20 mouse cellular contexts compared by ENCODE assay signal in genomic region chr11:107117789-107118188, GRCm38 (mm10). TPM values are rescaled to one million over a fixed set of nuclear protein-coding genes. Genes with fewer than 3 reads are reported as not detected.
DNase-seq lines count a peak whose midpoint lies in the region; ATAC-seq and TF ChIP-seq lines count a peak whose summit lies in the region.
"Had no signal": no experiment of that assay in that cellular context is flagged by ENCODE, and none has a peak within 500 bp of the region (broad histone marks: within the 10 kb centered on the region; RNA-seq: fewer than 3 reads in every experiment).

No protein-coding gene starts in this region.

- no peak overlapping the region for H3K4me3 ChIP-seq in forebrain, embryonic 13.5 days
- H3K4me3 ChIP-seq in forebrain, embryonic 10.5 days, result no peak overlapping the region
- no peak overlapping the region; the same call in 1 of the 2 replicates for H3K4me3 ChIP-seq in gastrocnemius, adult 2 months
- H3K4me3 ChIP-seq in megakaryocyte, embryonic 14.5 days (replicated peaks), result peak overlapping the region; percentile 6
- H3K4me3 ChIP-seq: embryonic facial prominence, embryonic 10.5 days; embryonic facial prominence, embryonic 12.5 days; forebrain, embryonic 12.5 days; forebrain, embryonic 15.5 days had no signal

- H3K9ac ChIP-seq in forebrain, embryonic 13.5 days, result 0 out of 2 replicates have a peak overlapping the region, but pooled peaks have one; percentile 7
- H3K9ac ChIP-seq: embryonic facial prominence, embryonic 12.5 days; forebrain, embryonic 12.5 days; forebrain, embryonic 15.5 days; forebrain, postnatal 0 days had no signal

- no peak for ATAC-seq in forebrain, embryonic 13.5 days
- ATAC-seq in megakaryocyte, adult 5-6 weeks (ENCODE audit: poor library complexity, severe bottlenecking), result no peak
- ATAC-seq: forebrain, embryonic 15.5 days; forebrain, postnatal 0 days had no signal

- 0 out of 2 replicates have a peak, but pooled peaks cover 7% of the 10 kb centered on the region for H3K36me3 ChIP-seq in forebrain, embryonic 13.5 days (ENCODE audit: poor library complexity, severe bottlenecking)
- H3K36me3 ChIP-seq in forebrain, embryonic 10.5 days (replicated peaks), result peaks cover 12% of the 10 kb centered on the region
- H3K36me3 ChIP-seq in megakaryocyte, embryonic 14.5 days (replicated peaks; ENCODE audit: low read length), result peaks cover 20% of the 10 kb centered on the region
- H3K36me3 ChIP-seq: forebrain, embryonic 12.5 days; forebrain, embryonic 15.5 days had no signal

- no peak for DNase-seq in forebrain, embryonic 10.5 days (ENCODE audit: extremely low spot score, low spot score)
- peak; percentile 31 for DNase-seq in gastrocnemius, adult 2 months
- no peak for DNase-seq in gastrocnemius, adult 8-10 months (ENCODE audit: low spot score in 2 of 2)
- DNase-seq in brain, adult 2 months (ENCODE audit: low read depth, low spot score), result peak; percentile 67
- DNase-seq in spleen, postnatal 10 days (ENCODE audit: low spot score in 2 of 2), result no peak
- DNase-seq: adrenal gland, adult 8-10 months; adrenal gland, postnatal 25 days; cerebellum, adult 11-12 months; cerebellum, adult 2 months; cerebellum, adult 9-10 months; cerebellum, postnatal 10 days; cerebellum, postnatal 25 days; forebrain, postnatal 0 days had no signal

- no peak overlapping the region for H3K4me2 ChIP-seq in forebrain, embryonic 13.5 days
- H3K4me2 ChIP-seq: embryonic facial prominence, embryonic 12.5 days; forebrain, embryonic 12.5 days; forebrain, embryonic 15.5 days had no signal

- H3K4me1 ChIP-seq in forebrain, embryonic 13.5 days, result peaks cover 31% of the 10 kb centered on the region
- H3K4me1 ChIP-seq in forebrain, embryonic 10.5 days, result peaks cover 33% of the 10 kb centered on the region
- peaks cover 64% of the 10 kb centered on the region for H3K4me1 ChIP-seq in megakaryocyte, embryonic 14.5 days

- WGBS in forebrain, embryonic 13.5 days, result 77% methylated on average over 12 of the region's 12 CpGs
- WGBS in forebrain, embryonic 10.5 days, result 91% methylated on average over 12 of the region's 12 CpGs

- no peak overlapping the region for H3K27ac ChIP-seq in forebrain, embryonic 13.5 days
- no peak overlapping the region for H3K27ac ChIP-seq in forebrain, embryonic 10.5 days
- no peak overlapping the region for H3K27ac ChIP-seq in gastrocnemius, adult 2 months
- H3K27ac ChIP-seq: embryonic facial prominence, embryonic 10.5 days; embryonic facial prominence, embryonic 12.5 days; forebrain, embryonic 12.5 days; forebrain, embryonic 15.5 days had no signal

- H3K9me3 ChIP-seq in forebrain, embryonic 13.5 days (replicated peaks), result no peaks in the 10 kb centered on the region
- H3K9me3 ChIP-seq in forebrain, embryonic 10.5 days, result no peaks in the 10 kb centered on the region
- H3K9me3 ChIP-seq in megakaryocyte, embryonic 14.5 days, result no peaks in the 10 kb centered on the region
- H3K9me3 ChIP-seq: embryonic facial prominence, embryonic 10.5 days; embryonic facial prominence, embryonic 12.5 days; forebrain, embryonic 12.5 days; forebrain, embryonic 15.5 days had no signal

- no peaks in the 10 kb centered on the region for H3K27me3 ChIP-seq in forebrain, embryonic 13.5 days
- H3K27me3 ChIP-seq in forebrain, embryonic 10.5 days (ENCODE audit: poor library complexity, severe bottlenecking), result no peaks in the 10 kb centered on the region
- no peaks in the 10 kb centered on the region for H3K27me3 ChIP-seq in megakaryocyte, embryonic 14.5 days (replicated peaks)
- H3K27me3 ChIP-seq: embryonic facial prominence, embryonic 12.5 days; forebrain, embryonic 12.5 days; forebrain, embryonic 15.5 days had no signal

- TF ChIP-seq CTCF in gastrocnemius, adult 2 months (IDR thresholded peaks at IDR 0.05), result no peak

- intact Hi-C loops in gastrocnemius, adult 2 months (cut with DNase I), result no loop called here

RNA-seq across cellular contexts. Expression of gene Bptf, which starts 14.1 kb away (rescaled TPM):
- polyA plus RNA-seq in forebrain, embryonic 13.5 days (2015; fragmentation: Nextera tagmentation; extraction: Ambion mirVana), result 42.7 and 45.5 TPM in 2 replicates
- polyA plus RNA-seq in forebrain, embryonic 10.5 days (2016; fragmentation: Nextera tagmentation; extraction: Ambion mirVana), result 32.5 and 35.7 TPM in 2 replicates
- total RNA-seq in gastrocnemius, adult 2 months (2021), result 10 to 100 TPM; 22.4 to 24.2 TPM
- 10 to 100 TPM; 16.3 to 23.3 (median 19.4) TPM for total RNA-seq in gastrocnemius, adult 8-10 months (2022)
- polyA plus RNA-seq in megakaryocyte, embryonic 14.5 days (2012; ENCODE audit: insufficient read depth, low replicate concordance), result 106 and 348 TPM in 2 replicates
- 45.6 and 50.8 TPM in 2 replicates for total RNA-seq in megakaryocyte, adult 5-6 weeks (2015)
- 35.9 and 43.4 TPM in 2 replicates for total RNA-seq in megakaryocyte, adult 5-6 weeks (2017)

Comparison
In these comparisons a context has a peak if more than half of its experiments do, and no peak if none do; other contexts are left out.
1. DNase-seq: peak in gastrocnemius, adult 2 months (single experiment) and brain, adult 2 months (single experiment); none in forebrain, embryonic 10.5 days (single experiment), gastrocnemius, adult 8-10 months (0 of 2) and spleen, postnatal 10 days (0 of 2).